In the genomic region with DNA sequence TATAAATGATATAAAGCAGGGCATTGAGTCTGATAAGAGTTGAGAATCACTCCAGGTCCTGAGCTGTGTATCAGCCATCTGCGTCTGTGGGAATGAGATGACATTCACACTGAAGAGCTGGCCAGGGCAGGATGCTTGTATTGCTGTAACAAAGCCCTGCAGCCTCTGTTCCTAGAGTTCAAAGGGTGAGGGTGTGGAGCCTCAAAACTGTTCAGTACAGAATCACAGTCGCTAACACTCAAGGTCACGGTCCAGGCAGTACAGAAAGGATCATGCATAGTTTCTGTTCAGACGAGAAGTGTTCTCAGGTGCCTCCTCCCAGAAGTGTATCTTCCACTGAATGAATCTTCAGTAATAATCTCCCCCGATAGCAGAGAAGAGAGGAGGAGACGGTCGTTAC, we compare ENCODE assay signal across 22 mouse cellular contexts.
DNase-seq lines count a peak whose midpoint lies in the region; ATAC-seq and TF ChIP-seq lines count a peak whose summit lies in the region.
"Had no signal": no experiment of that assay in that cellular context is flagged by ENCODE, and none has a peak within 500 bp of the region (broad histone marks: within the 10 kb centered on the region; RNA-seq: fewer than 3 reads in every experiment).

No protein-coding gene starts in this region.

- H3K4me2 ChIP-seq in neural tube, embryonic 14.5 days (ENCODE audit: low read depth, low read length), result no peak overlapping the region
- H3K4me2 ChIP-seq: embryonic facial prominence, embryonic 13.5 days; forebrain, embryonic 12.5 days; heart, embryonic 13.5 days; hindbrain, embryonic 12.5 days had no signal

- 0 out of 2 replicates have a peak overlapping the region, but pooled peaks have one; percentile 5 for H3K9ac ChIP-seq in neural tube, embryonic 14.5 days (replicated peaks; ENCODE audit: low read depth, low read length)
- H3K9ac ChIP-seq: embryonic facial prominence, embryonic 13.5 days; forebrain, embryonic 12.5 days; heart, embryonic 13.5 days; hindbrain, embryonic 12.5 days had no signal

- H3K4me3 ChIP-seq in layer of hippocampus, adult 2 months, result no peak overlapping the region
- no peak overlapping the region for H3K4me3 ChIP-seq in neural tube, embryonic 14.5 days (ENCODE audit: low read depth, low read length)
- H3K4me3 ChIP-seq: embryonic facial prominence, embryonic 13.5 days; forebrain, embryonic 12.5 days; heart, embryonic 13.5 days; hindbrain, embryonic 12.5 days had no signal

- H3K9me3 ChIP-seq in neural tube, embryonic 14.5 days (ENCODE audit: control insufficient read depth, low read length), result no peaks in the 10 kb centered on the region
- H3K9me3 ChIP-seq: embryonic facial prominence, embryonic 13.5 days; forebrain, embryonic 12.5 days; heart, embryonic 13.5 days; hindbrain, embryonic 12.5 days had no signal

- peak overlapping the region; percentile 46; the same call in 1 of the 2 replicates for H3K27ac ChIP-seq in layer of hippocampus, adult 2 months
- H3K27ac ChIP-seq in neural tube, embryonic 14.5 days (ENCODE audit: low read depth, low read length), result no peak overlapping the region; the same call in 1 of the 2 replicates
- H3K27ac ChIP-seq: embryonic facial prominence, embryonic 13.5 days; forebrain, embryonic 12.5 days; heart, embryonic 13.5 days; hindbrain, embryonic 12.5 days; hindbrain, postnatal 0 days had no signal

- 33% methylated on average over 7 of the region's 7 CpGs for WGBS in neural tube, embryonic 14.5 days

- ATAC-seq in neural tube, embryonic 14.5 days (ENCODE audit: low read depth), result no peak
- ATAC-seq: CD4-positive, CD25-positive, alpha-beta regulatory T cell, adult 4 months; forebrain, embryonic 16.5 days; hindbrain, postnatal 0 days; Patski had no signal

- peak; percentile 18 for DNase-seq in embryo, embryonic 10 days (ENCODE audit: low spot score)
- DNase-seq in embryo, embryonic 10.5 days (ENCODE audit: low spot score), result no peak
- DNase-seq in layer of hippocampus, adult 2 months (ENCODE audit: low spot score in 2 of 2), result no peak
- DNase-seq in layer of hippocampus, postnatal 36 days, result no peak
- DNase-seq in R1 (ENCODE audit: low read depth, low spot score), result peak; percentile 26
- no peak for DNase-seq in lung, postnatal 14 days
- DNase-seq: adrenal gland, adult 8-10 months; adrenal gland, postnatal 36 days; B cell, adult 2 months; cerebellum, adult 2 months; cerebellum, postnatal 10 days; gastrocnemius, postnatal 14 days; heart, postnatal 36 days had no signal

- H3K36me3 ChIP-seq in neural tube, embryonic 14.5 days (ENCODE audit: control insufficient read depth, insufficient read depth, low read length), result no peaks in the 10 kb centered on the region
- H3K36me3 ChIP-seq: embryonic facial prominence, embryonic 13.5 days; forebrain, embryonic 12.5 days; heart, embryonic 13.5 days; hindbrain, embryonic 12.5 days had no signal

- no peak for TF ChIP-seq CTCF in layer of hippocampus, adult 2 months (conservative IDR thresholded peaks at IDR 0.05)

- no peaks in the 10 kb centered on the region for H3K27me3 ChIP-seq in neural tube, embryonic 14.5 days (ENCODE audit: control insufficient read depth, insufficient read depth, low read length)
- H3K27me3 ChIP-seq: embryonic facial prominence, embryonic 13.5 days; heart, embryonic 13.5 days; hindbrain, embryonic 12.5 days; Patski had no signal

- peaks cover 3% of the 10 kb centered on the region; the same call in 1 of the 2 replicates for H3K4me1 ChIP-seq in neural tube, embryonic 14.5 days (ENCODE audit: control insufficient read depth, insufficient read depth, low read length)

Comparison
In these comparisons a context has a peak if more than half of its experiments do, and no peak if none do; other contexts are left out.
1. DNase-seq: peak in embryo, embryonic 10 days (single experiment) and R1 (single experiment); none in embryo, embryonic 10.5 days (single experiment), layer of hippocampus, adult 2 months (0 of 2), layer of hippocampus, postnatal 36 days (0 of 2) and lung, postnatal 14 days (single experiment).